Mouse (Mus musculus) CH12.LX (cell line): ENCODE measurements around the gene Rasgrp3. TPM values are rescaled to one million over a fixed set of nuclear protein-coding genes. Genes with fewer than 3 reads are reported as not detected.
"Not testable (repeated sequence)": the region's sequence is repeated elsewhere in the genome, so short reads cannot be mapped to it uniquely, and the experiment has no call there.

ENCODE experiments used
- DNase-seq: peaks from one replicate; pipeline ENCODE4 v3.0.0-alpha.2; 2013; ENCODE audit errors: extremely low read depth
- H3K27ac ChIP-seq: 2 replicates; pipeline ENCODE4 v1.5.1; 2012; ENCODE audit warnings: low read depth, mild to moderate bottlenecking, control low read depth, moderate library complexity; ENCODE audit not compliant: insufficient read depth
- H3K27me3 ChIP-seq: replicated peaks from 2 replicates; pipeline ENCODE3; 2012; ENCODE audit warnings: inconsistent platforms
- H3K36me3 ChIP-seq, 2 experiments: replicated peaks in 1 of 2; 2 replicates each; pipeline versions ENCODE3 to v1.6.1; 2012; ENCODE audit warnings: inconsistent platforms in 1 of 2, low read length in 1 of 2, mild to moderate bottlenecking in 1 of 2, mixed read lengths in 1 of 2, moderate library complexity in 1 of 2; ENCODE audit not compliant: control insufficient read depth in 1 of 2, insufficient read depth in 1 of 2
- H3K4me1 ChIP-seq, 2 experiments: 2 replicates each; pipeline ENCODE4 v1.6.1; 2012; ENCODE audit warnings: inconsistent platforms in 1 of 2, moderate library complexity in 1 of 2; ENCODE audit not compliant: insufficient read depth in 2 of 2, control insufficient read depth in 1 of 2
- H3K4me2 ChIP-seq: 2 replicates; pipeline ENCODE4 v1.6.1; 2012; ENCODE audit warnings: low read depth, mild to moderate bottlenecking, control low read depth; ENCODE audit not compliant: poor library complexity, insufficient read depth, severe bottlenecking
- H3K4me3 ChIP-seq, 3 experiments: fragments of 150-350 bp in 1 of 3; sonication (generic) in 1 of 3; replicated peaks in 1 of 3; 2 replicates each; pipeline versions ENCODE3 to v1.5.1; 2011 to 2012; ENCODE audit warnings: low read depth in 2 of 3, low read length in 2 of 3, mild to moderate bottlenecking in 2 of 3, moderate library complexity in 2 of 3, control low read depth in 1 of 3, improper control_type of control experiment in 1 of 3, inconsistent platforms in 1 of 3, mixed read lengths in 1 of 3; ENCODE audit not compliant: poor library complexity in 1 of 3
- H3K79me2 ChIP-seq: replicated peaks from 2 replicates; pipeline ENCODE4 v1.6.1; 2012; ENCODE audit warnings: mild to moderate bottlenecking, moderate library complexity; ENCODE audit not compliant: control insufficient read depth, poor library complexity, insufficient read depth, severe bottlenecking; ENCODE audit errors: extremely low read depth
- H3K9ac ChIP-seq: 2 replicates; pipeline ENCODE4 v1.6.1; 2012; ENCODE audit warnings: low read depth, mild to moderate bottlenecking, control low read depth, moderate library complexity; ENCODE audit not compliant: insufficient read depth
- H3K9me3 ChIP-seq: replicated peaks from 2 replicates; pipeline ENCODE3; 2012; ENCODE audit warnings: low read length, inconsistent platforms, mixed read lengths
- BHLHE40 ChIP-seq: IDR thresholded peaks from 2 replicates; pipeline ENCODE4 v1.6.1; 2011; ENCODE audit warnings: mild to moderate bottlenecking, low read depth, low read length, improper control_type of control experiment
- CHD1 ChIP-seq: IDR thresholded peaks from 2 replicates; pipeline ENCODE4 v1.6.1; 2012; ENCODE audit warnings: low read depth, low read length, improper control_type of control experiment, inconsistent platforms
- EP300 ChIP-seq: IDR thresholded peaks from 2 replicates; pipeline ENCODE4 v1.6.1; 2011; ENCODE audit warnings: low read length, improper control_type of control experiment
- ETS1 ChIP-seq: conservative IDR thresholded peaks from 2 replicates; pipeline ENCODE4 v1.6.1; 2012; ENCODE audit warnings: low read depth, mild to moderate bottlenecking, inconsistent platforms, low read length, improper control_type of control experiment, moderate library complexity
- JUND ChIP-seq: conservative IDR thresholded peaks from 2 replicates; pipeline ENCODE4 v1.6.1; 2011; ENCODE audit warnings: low read depth, low read length, improper control_type of control experiment
- MXI1 ChIP-seq: IDR thresholded peaks from 2 replicates; pipeline ENCODE4 v1.6.1; 2011; ENCODE audit warnings: mild to moderate bottlenecking, low read depth, low read length, improper control_type of control experiment
- MYC ChIP-seq: IDR thresholded peaks from 2 replicates; pipeline ENCODE4 v1.6.1; 2011; ENCODE audit warnings: low read depth, mild to moderate bottlenecking, improper control_type of control experiment, low read length
- NELFE ChIP-seq: IDR thresholded peaks from 2 replicates; pipeline ENCODE4 v1.6.1; 2011; ENCODE audit warnings: low read depth, low read length, improper control_type of control experiment
- POLR2AphosphoS2 ChIP-seq: IDR thresholded peaks from 2 replicates; pipeline ENCODE4 v1.6.1; 2011; ENCODE audit warnings: low read depth, low read length, improper control_type of control experiment
- SIN3A ChIP-seq: IDR thresholded peaks from 2 replicates; pipeline ENCODE4 v1.6.1; 2012; ENCODE audit warnings: low read length, improper control_type of control experiment, inconsistent platforms
- SMC3 ChIP-seq: IDR thresholded peaks from 2 replicates; pipeline ENCODE4 v1.6.1; 2011; ENCODE audit warnings: low read depth, low read length, improper control_type of control experiment
- TBP ChIP-seq: conservative IDR thresholded peaks from 2 replicates; pipeline ENCODE4 v1.6.1; 2011; ENCODE audit warnings: low read depth, low read length, improper control_type of control experiment
- TCF12 ChIP-seq: IDR thresholded peaks from 2 replicates; pipeline ENCODE4 v1.6.1; 2014; ENCODE audit warnings: low read depth, mild to moderate bottlenecking, inconsistent platforms, low read length, improper control_type of control experiment
- UBTF ChIP-seq: IDR thresholded peaks from 2 replicates; pipeline ENCODE4 v1.6.1; 2012; ENCODE audit warnings: low read depth, mild to moderate bottlenecking, inconsistent platforms, low read length, improper control_type of control experiment, moderate library complexity
- USF2 ChIP-seq: conservative IDR thresholded peaks from 2 replicates; pipeline ENCODE4 v1.6.1; 2011; ENCODE audit warnings: low read depth, low read length, improper control_type of control experiment
- ZC3H11A ChIP-seq: IDR thresholded peaks from 2 replicates; pipeline ENCODE4 v1.6.1; 2012; ENCODE audit warnings: low read depth, mild to moderate bottlenecking, inconsistent platforms, low read length, improper control_type of control experiment
- ZKSCAN1 ChIP-seq: IDR thresholded peaks from 2 replicates; pipeline ENCODE4 v1.6.1; 2012; ENCODE audit warnings: low read depth, inconsistent platforms, low read length, improper control_type of control experiment, borderline replicate concordance
- dilution Hi-C: fragments of 300-500 bp; cut with MboI; formaldehyde crosslinking; loops from 2 replicates; pipeline ENCODE4 v1.14.3; 2020; ENCODE audit warnings: low sequenced_read_pairs; ENCODE audit not compliant: extremely low pct_unique_long_range_greater_than_20kb, extremely low pct_ligation_motif_present
- in situ Hi-C: fragments of 300-500 bp; cut with MboI; formaldehyde crosslinking; loops from 3 replicates; pipeline ENCODE4 v1.14.3; 2019; ENCODE audit warnings: low sequenced_read_pairs, low pct_ligation_motif_present, low pct_unique_long_range_greater_than_20kb, mixed read lengths
- polyA plus RNA-seq: library from polyadenylated mRNA; unstranded; fragments of >175 nt; gene quantifications from 2 replicates; pipeline ENCODE4 v1.2.1, GENCODE M21; 2012; ENCODE audit warnings: low read depth; ENCODE audit not compliant: insufficient read length
- total RNA-seq, 2 experiments: library from RNA; depleted of rRNA; stranded (reverse); fragments of 300-350 nt in 1 of 2; fragments of >200 nt in 1 of 2; gene quantifications; 2 replicates each; pipeline ENCODE4 v1.2.3; 2012 to 2014

The Rasgrp3 gene
- total and polyA plus RNA-seq, 3 experiments, result 79.6 to 164 (median 161) TPM

DNA sequence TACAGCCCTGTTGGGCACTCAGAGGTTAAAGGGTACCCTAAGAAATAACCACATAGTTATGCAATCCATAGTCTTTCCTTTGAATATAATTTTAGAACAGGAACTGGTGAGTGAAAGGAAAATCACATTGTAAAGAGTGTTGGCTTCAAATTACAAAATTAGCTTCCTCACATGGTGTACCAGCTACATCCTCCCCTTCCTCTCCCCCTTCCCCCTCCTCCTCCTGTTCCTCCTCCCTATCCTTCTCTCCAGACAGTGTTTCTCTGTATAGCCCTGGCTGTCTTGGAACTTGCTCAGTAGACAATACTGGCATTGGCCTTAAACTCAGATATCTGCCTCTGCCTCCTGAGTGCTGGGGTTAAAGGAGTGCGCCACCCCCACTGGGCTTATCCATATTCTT lies 26.1 kb downstream of the Rasgrp3 start:
- H3K79me2 ChIP-seq, result peaks cover 8% of the 10 kb centered on the region
- H3K4me3 ChIP-seq, result no peak overlapping the region
- no peak for DNase-seq
- no peak overlapping the region for H3K27ac ChIP-seq
- H3K4me2 ChIP-seq, result no peak overlapping the region
- H3K27me3 ChIP-seq, result no peaks in the 10 kb centered on the region
- TF ChIP-seq SMC3 (no peak), MXI1 (no peak), JUND (no peak), POLR2AphosphoS2 (no peak), CHD1 (no peak), EP300 (no peak), ETS1 (no peak), ZC3H11A (no peak), MYC (no peak), UBTF (no peak), NELFE (no peak), BHLHE40 (no peak), ZKSCAN1 (no peak), USF2 (no peak), SIN3A (no peak), TBP (no peak)
- H3K4me1 ChIP-seq, result peaks cover 7 to 20% of the 10 kb centered on the region in 2 experiments
- no peaks in the 10 kb centered on the region for H3K36me3 ChIP-seq
- in situ Hi-C loops, result no loop called here
- dilution Hi-C loops, result no loop called here
- H3K9me3 ChIP-seq, result peaks cover 9% of the 10 kb centered on the region
- H3K9ac ChIP-seq, result no peak overlapping the region

DNA sequence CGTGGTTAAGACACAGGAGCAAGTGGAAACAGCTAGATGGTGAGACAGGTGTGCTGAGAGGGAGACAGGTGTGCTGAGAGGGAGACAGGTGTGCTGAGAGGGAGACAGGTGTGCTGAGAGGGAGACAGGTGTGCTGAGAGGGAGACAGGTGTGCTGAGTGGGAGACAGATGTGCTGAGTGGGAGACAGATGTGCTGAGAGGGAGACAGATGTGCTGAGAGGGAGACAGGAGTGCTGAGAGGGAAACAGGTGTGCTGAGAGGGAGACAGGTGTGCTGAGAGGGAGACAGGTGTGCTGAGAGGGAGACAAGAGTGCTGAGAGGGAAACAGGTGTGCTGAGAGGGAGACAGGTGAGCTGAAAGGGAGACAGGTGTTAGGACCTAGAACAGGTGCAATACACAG lies 27.5 kb downstream of the Rasgrp3 start:
- H3K9ac ChIP-seq, H3K4me3 ChIP-seq, in situ Hi-C loops, H3K9me3 ChIP-seq, H3K27ac ChIP-seq, dilution Hi-C loops, H3K27me3 ChIP-seq, DNase-seq, H3K4me2 ChIP-seq, H3K36me3 ChIP-seq: not testable (repeated sequence)
- peaks cover 20% of the 10 kb centered on the region for H3K79me2 ChIP-seq
- TF ChIP-seq TCF12, result peak; percentile 75
- TF ChIP-seq, all 38 proteins: peak for 1; not testable (repeated sequence) for 37
- H3K4me1 ChIP-seq, result peaks cover 7 to 20% of the 10 kb centered on the region in 2 experiments
